Mouse (Mus musculus) B cell, adult 62 days (primary cell): ENCODE results near the gene Rsbn1l. TPM values are rescaled to one million over a fixed set of nuclear protein-coding genes. Genes with fewer than 3 reads are reported as not detected.

Experiments used
- total RNA-seq: library from RNA; stranded (reverse); gene quantifications from 4 replicates; pipeline ENCODE4 v1.2.4, GENCODE M21; 2023

Gene Rsbn1l
- total RNA-seq: 64.1 to 69.9 TPM (median 69.1 TPM) in 4 replicates

DNA sequence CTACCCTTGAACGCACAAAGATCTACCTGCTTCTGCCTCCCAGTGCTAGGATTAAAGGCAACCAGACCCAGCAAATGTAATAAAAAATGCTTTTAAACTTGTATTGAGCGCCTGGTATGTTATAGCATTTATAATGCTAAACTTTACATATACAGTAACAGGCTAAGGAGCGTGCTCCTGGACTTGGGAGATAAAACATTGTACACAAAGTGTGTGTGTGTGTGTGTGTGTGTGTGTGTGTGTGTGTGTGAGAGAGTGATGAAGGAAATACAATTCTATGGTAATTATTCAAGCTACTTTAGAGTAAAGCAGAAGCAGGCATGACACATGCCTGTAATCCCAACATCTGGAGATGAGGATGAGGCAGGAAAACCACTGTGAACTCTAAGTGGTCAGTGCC is at the start of gene Rsbn1l:
Gene Rsbn1l, minus strand, starts transcription at position 101 of the 400 bp plus-strand sequence.

DNA sequence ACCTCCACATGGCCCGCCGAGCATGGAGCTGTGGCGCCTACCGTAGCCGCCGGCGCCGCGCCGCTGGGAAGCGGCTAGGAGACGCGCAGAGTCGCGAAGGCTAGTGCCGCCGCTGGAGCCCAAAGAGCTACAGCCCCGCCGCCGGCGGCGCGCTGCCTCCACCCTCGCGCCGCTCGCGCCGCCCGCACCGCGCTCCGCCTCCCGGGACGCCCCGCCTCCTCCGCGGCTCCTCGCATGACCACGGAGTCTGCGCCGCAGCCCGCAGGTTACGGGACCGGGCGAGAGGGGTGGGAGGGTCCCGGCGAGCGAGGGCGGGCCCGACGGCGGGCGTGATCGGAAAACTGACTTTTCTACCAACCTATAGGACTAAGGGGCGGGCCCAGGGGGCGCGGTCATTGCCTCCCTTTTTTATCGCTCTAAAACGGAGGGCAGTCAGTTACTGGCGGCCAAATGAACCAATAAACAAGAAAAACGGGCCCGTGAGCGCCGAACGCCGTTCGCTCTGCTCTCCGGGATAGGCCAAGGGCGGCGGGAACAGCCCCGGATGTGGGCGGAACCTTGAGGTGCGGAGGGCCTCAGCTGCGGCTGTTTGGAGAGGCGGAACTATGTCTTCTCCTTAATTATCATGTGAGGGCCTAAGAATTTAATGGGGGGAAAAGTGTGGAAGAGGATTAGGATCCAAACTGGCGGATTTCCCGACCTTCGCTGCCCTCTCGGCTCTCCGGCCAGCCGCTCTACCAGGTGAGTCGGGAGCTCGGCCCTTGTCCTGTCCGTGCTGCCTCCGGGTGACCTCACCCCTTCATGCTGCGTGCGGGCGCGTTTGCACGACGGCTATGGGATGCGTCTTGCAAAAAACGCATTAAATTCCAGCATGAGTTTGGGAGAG is 74.0 kb downstream of the Rsbn1l start, which contains the start of the genes Phtf2 and Tmem60:
Gene Phtf2, minus strand, starts transcription at position 210 of the 886 bp plus-strand sequence.
Gene Tmem60, plus strand, starts transcription at position 277 of the 886 bp plus-strand sequence.

Other genes with a start within 250 kb of the Rsbn1l start
- gene Phtf2, start 74.3 kb downstream of the Rsbn1l start, total RNA-seq: 45.2 to 54.7 TPM (median 51.2 TPM) in 4 replicates
- gene Tmem60, start 74.2 kb downstream of the Rsbn1l start, total RNA-seq: 11.2 to 14.5 TPM (median 12.4 TPM) in 4 replicates
- 24.1 to 32.3 TPM (median 25.3 TPM) in 4 replicates for gene Ptpn12, start 99.5 kb upstream of the Rsbn1l start, total RNA-seq
- 15.0 to 17.2 TPM (median 16.0 TPM) in 4 replicates for gene Gsap, start 229.9 kb upstream of the Rsbn1l start, total RNA-seq